Mouse (Mus musculus) liver, embryonic 13.5 days (tissue): ENCODE data around the gene Ncf4. TPM values are rescaled to one million over a fixed set of nuclear protein-coding genes. Genes with fewer than 3 reads are reported as not detected.

Experiments used
- ATAC-seq: fragments of 200-750 bp; cut with Nextera tagmentation; 2 replicates; pipeline ENCODE4 v1.8.0; 2017; ENCODE audit warnings: low read depth, mild to moderate bottlenecking, moderate number of reproducible peaks, moderate library complexity
- DNase-seq: peaks from one replicate; pipeline ENCODE4 v3.0.0; 2022
- H3K27ac ChIP-seq: fragments of 300-500 bp; sonication (generic); 2 replicates; pipeline ENCODE4 v1.5.1; 2015; ENCODE audit warnings: moderate library complexity, mild to moderate bottlenecking, inconsistent platforms
- H3K27me3 ChIP-seq: fragments of 300-500 bp; sonication (generic); 2 replicates; pipeline ENCODE4 v1.6.1; 2015; ENCODE audit warnings: mild to moderate bottlenecking, inconsistent platforms
- H3K36me3 ChIP-seq: fragments of 300-500 bp; sonication (generic); 2 replicates; pipeline ENCODE4 v1.6.1; 2015; ENCODE audit warnings: mild to moderate bottlenecking, inconsistent platforms
- H3K4me1 ChIP-seq: fragments of 300-500 bp; sonication (generic); replicated peaks from 2 replicates; pipeline ENCODE4 v1.6.1; 2015; ENCODE audit warnings: inconsistent platforms
- H3K4me2 ChIP-seq: fragments of 300-500 bp; sonication (generic); 2 replicates; pipeline ENCODE4 v1.6.1; 2015; ENCODE audit warnings: inconsistent platforms, mild to moderate bottlenecking, moderate library complexity
- H3K4me3 ChIP-seq: fragments of 300-500 bp; sonication (generic); replicated peaks from 2 replicates; pipeline ENCODE4 v1.5.1; 2015; ENCODE audit warnings: mild to moderate bottlenecking, inconsistent platforms
- H3K9ac ChIP-seq: fragments of 300-500 bp; sonication (generic); 2 replicates; pipeline ENCODE4 v1.6.1; 2015; ENCODE audit warnings: mild to moderate bottlenecking, inconsistent platforms
- H3K9me3 ChIP-seq: fragments of 300-500 bp; sonication (generic); replicated peaks from 2 replicates; pipeline ENCODE4 v1.6.1; 2016; ENCODE audit warnings: inconsistent platforms
- WGBS: fragments of 180-500 bp; shearing (Covaris S2); methylation state at CpG from one replicate; pipeline ENCODE4 v1.1.7; 2015; ENCODE audit not compliant: insufficient replicate concordance; 5-methylcytosine and 5-hydroxymethylcytosine counted together
- polyA plus RNA-seq: library from polyadenylated mRNA; unstranded; fragments of >200 nt; fragmentation: Nextera tagmentation; extraction: Ambion mirVana; gene quantifications from 2 replicates; pipeline ENCODE4 v1.2.1, GENCODE M21; 2015

Ncf4 gene
- polyA plus RNA-seq = 26.4 and 35.3 TPM in 2 replicates

DNA sequence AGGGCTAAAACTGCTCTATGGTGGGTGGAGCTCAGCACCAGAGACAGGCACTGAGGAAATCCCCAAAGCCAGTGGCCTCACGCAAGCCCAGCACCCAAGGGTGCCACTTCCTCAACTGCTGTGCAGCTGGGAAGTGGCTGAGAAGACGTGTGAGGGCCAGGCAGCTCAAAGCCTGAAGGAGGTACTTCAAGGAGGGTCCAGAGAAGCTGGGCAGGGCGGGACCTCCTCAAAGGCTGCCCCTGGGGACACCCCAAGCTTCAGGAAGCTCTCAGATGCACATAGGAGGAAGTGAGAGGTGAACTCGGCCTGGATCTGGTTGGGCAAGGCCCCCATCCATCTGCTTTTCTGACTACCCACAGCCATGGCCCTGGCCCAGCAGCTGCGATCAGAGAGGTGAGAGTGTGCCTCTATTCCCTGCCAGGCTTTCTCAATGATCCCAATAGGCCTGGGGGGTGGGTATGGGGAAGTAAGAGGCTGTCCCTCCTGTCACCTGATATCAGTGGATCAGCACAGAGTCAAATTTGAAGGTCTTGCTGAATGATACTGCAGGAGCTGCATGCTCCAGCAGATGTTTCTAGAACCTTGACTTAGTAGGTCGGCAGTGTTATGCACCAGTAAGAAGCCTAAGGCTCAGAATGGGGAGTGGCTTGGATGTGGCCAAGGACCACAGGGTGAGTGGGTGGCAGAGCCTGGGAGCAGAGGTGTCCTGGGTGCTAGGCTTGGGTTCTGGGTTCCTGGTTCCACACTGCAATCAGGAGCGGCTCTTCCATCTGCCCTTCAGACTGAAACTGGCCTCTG is at the start of gene Ncf4:
Ncf4 (plus strand) TSS at position 107 of the 798 bp plus-strand sequence.
- Histone ChIP-seq H3K4me2 (peak within 1 kb of the TSS; percentile 17; the same call in 1 of the 2 replicates), H3K9ac (no peak within 1 kb of the TSS), H3K27me3 (no peaks in the 10 kb centered on the region), H3K36me3 (no peaks in the 10 kb centered on the region), H3K4me1 (no peaks in the 10 kb centered on the region; the same call in 1 of the 2 replicates), H3K27ac (peak within 1 kb of the TSS; percentile 50), H3K4me3 (peak within 1 kb of the TSS; percentile 7), H3K9me3 (no peaks in the 10 kb centered on the region)
- WGBS = 42% methylated on average over 7 of the region's 7 CpGs
- DNase-seq (no peak), ATAC-seq (peak; percentile 32; the same call in 1 of the 2 replicates)

DNA sequence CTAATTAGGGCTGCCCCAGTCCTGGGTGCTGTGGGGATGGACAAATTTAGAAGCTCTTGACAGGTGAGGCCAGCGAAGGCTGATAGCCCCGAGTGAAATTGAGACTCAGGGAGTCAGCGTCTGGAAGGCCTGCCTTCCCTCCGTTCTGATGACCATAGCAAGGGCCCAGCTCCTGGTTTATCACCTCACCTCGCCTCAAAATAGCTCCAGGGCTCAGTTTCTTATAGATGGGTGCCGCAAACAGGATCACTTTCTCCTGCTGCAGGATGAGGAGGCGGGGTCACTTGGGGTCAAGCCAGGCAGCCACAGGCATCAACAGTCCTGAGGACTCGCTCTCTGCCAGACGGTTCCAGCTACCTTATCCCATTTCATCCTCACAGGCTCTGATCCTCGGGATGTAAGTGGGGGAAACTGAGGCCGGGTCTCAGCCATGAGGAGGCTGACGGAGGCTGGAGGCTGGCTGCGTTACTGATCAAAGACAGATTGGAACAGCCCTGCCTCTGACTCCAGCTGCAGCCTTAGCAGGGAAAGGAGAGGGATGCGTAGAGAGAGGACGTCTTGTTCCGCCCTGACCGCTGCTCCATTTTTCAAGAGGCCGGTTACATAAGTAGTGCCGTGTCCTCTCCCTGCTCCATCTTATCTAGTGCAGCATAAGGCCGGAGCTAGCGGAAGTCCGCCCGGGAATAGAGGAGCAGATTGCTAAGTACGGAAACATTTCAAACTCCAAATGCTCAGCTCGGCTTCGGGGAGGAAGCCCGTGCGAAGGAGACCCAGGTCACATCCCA is 49.3 kb upstream of the Ncf4 start:
- H3K27me3 ChIP-seq = no peaks in the 10 kb centered on the region
- WGBS = 60% methylated on average over 28 of the region's 28 CpGs

DNA sequence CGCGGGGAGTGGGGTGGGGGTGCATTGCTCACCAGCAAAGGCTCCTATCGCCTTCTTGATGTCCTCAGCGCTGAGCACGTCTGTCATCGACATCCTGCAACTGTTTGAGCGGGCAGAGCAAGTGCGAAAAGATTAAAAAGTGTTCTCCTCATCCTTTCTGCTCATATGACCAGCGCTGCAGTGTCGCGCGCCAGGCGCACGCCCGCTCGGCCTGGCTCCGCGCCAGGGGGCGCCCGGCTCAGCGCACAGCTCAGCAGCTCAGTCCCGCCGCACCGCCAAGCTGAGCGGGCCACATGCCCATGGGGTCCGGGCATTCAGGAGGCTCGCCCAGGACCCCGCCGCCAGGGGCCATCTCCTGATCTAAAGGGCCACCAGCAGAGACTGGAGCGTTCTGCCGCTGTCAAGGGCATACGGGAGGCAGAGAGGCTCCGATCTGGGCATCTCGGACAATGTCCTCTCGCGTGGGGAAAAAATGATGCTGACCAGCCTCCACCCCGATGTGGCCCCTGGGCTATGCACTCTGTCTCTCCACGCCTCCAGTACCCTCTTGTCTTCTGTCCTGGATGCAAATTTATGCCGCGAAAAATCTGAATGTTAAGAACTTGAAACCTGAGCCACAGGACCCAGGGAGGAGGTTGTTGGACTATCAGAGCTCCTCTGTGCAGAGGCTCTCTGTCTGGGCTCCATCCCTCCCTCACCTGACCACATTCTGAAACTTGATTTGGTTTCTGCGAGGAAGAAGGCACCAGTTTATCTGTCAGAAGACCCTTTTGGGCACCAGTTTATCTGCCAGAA is 40.4 kb upstream of the Ncf4 start:
- Histone ChIP-seq H3K4me3 (0 out of 2 replicates have a peak overlapping the region, but pooled peaks have one; percentile 18), H3K27me3 (peaks cover 60% of the 10 kb centered on the region), H3K9me3 (no peaks in the 10 kb centered on the region), H3K4me2 (peak overlapping the region; percentile 35), H3K4me1 (0 out of 2 replicates have a peak, but pooled peaks cover 4% of the 10 kb centered on the region), H3K9ac (no peak overlapping the region), H3K36me3 (no peaks in the 10 kb centered on the region), H3K27ac (no peak overlapping the region)
- 3% methylated on average over 41 of the region's 41 CpGs for WGBS
- no peak for DNase-seq
- ATAC-seq = no peak

More for the DNA sequence above, 49.3 kb upstream of the Ncf4 start:
- Histone ChIP-seq H3K9ac (no peak overlapping the region), H3K4me3 (no peak overlapping the region), H3K9me3 (no peaks in the 10 kb centered on the region), H3K4me2 (no peak overlapping the region), H3K36me3 (no peaks in the 10 kb centered on the region), H3K4me1 (no peaks in the 10 kb centered on the region), H3K27ac (no peak overlapping the region)
- ATAC-seq = no peak
- no peak for DNase-seq

DNA sequence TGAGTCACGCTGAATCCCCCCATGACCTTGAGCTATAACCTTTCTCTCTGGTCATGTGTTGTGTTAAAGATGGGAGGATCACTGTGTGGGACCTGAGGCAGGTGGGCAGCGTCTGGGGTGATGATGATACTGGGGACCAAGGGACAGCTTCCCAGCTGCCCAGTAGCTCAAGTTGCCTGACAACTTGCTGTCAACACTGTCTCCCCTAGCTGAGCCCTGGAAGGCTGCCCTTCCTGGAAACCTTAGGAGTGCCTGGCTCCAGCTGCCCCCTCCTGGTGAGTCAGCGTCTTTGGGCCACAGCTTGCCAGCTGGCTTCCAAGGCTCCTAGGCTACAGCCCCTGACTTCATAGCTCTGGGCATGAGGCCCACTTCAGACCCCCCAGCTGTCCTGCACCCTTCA is 39.4 kb upstream of the Ncf4 start:
- Histone ChIP-seq H3K4me2 (no peak overlapping the region), H3K27me3 (peaks cover 60% of the 10 kb centered on the region), H3K4me3 (no peak overlapping the region), H3K27ac (no peak overlapping the region), H3K4me1 (0 out of 2 replicates have a peak, but pooled peaks cover 4% of the 10 kb centered on the region), H3K36me3 (no peaks in the 10 kb centered on the region), H3K9ac (no peak overlapping the region), H3K9me3 (no peaks in the 10 kb centered on the region)
- WGBS = 36% methylated on average over 3 of the region's 3 CpGs
- ATAC-seq = no peak
- DNase-seq = no peak

DNA sequence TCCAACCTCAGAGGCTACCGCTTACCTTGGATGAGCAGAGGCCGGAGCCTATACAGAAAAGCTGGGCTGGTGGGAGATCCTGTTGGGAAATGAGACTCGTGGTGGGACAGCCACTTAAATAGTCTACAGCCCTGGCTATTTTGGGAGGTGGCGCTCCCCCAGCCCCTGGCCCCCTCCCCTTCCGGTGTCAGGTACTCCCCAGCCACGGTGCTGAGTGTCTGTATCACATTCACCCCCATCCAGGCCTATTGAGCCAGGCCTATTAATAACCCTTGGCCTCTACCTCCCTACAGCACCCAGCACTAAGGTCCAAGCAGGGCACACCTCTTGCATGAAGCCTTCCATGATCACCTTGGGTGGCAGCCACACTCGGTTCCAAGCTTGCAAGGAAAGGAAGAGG is 38.3 kb upstream of the Ncf4 start, which contains the start of gene Pvalb:
Pvalb (minus strand) TSS at position 89 of the 400 bp plus-strand sequence.
- peaks cover 57% of the 10 kb centered on the region for H3K27me3 ChIP-seq
- H3K36me3 ChIP-seq = no peaks in the 10 kb centered on the region
- H3K27ac ChIP-seq = no peak within 1 kb of the TSS
- H3K4me2 ChIP-seq = no peak within 1 kb of the TSS
- 0 out of 2 replicates have a peak, but pooled peaks cover 4% of the 10 kb centered on the region for H3K4me1 ChIP-seq
- no peaks in the 10 kb centered on the region for H3K9me3 ChIP-seq
- WGBS = 57% methylated on average over 7 of the region's 7 CpGs
- no peak for ATAC-seq
- no peak within 1 kb of the TSS for H3K9ac ChIP-seq
- no peak for DNase-seq
- no peak within 1 kb of the TSS for H3K4me3 ChIP-seq

DNA sequence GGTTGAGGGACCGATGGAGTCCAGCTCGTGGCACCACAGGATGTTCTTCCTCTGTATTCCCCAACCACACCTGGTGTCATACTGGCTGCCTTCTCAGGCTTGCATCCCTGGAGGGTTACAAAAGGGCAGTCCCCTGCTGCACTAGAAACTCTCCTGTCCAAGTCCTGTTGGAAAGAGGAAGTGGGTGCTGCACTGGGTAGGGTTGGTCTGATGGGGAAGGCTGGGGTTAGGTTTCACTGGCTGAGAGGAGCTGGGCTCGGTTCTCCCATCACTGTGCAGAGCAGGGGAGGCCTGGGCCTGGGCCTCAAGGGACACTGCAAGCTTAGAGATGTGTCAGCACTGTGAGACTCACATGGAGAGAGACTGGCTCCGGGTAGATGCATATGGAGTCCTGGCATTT is 34.4 kb upstream of the Ncf4 start:
- DNase-seq (no peak), ATAC-seq (no peak)
- Histone ChIP-seq H3K4me1 (no peaks in the 10 kb centered on the region), H3K27me3 (peaks cover 18% of the 10 kb centered on the region), H3K36me3 (no peaks in the 10 kb centered on the region), H3K9me3 (no peaks in the 10 kb centered on the region), H3K4me3 (no peak overlapping the region), H3K9ac (no peak overlapping the region), H3K4me2 (no peak overlapping the region), H3K27ac (no peak overlapping the region)
- 48% methylated on average over 4 of the region's 4 CpGs for WGBS

DNA sequence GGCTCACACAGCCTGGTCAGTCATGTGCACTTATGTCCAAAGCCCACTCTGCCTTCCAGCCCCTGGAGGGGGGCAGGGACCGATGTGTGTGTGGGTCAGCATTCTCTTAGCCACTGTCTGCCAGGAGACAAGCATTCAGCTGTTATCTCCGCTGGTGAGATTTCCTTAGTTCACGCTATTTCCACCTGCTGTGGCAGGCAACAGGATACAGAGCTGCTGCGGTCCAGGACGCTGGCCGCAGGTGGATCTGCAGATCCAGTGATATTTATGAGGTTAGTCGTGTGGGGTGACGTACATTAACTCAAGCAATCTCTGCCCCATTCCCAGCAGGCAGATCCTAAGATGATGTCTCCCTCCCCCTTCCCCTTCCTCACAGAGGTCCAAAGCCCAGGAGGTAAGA is 33.2 kb upstream of the Ncf4 start:
- no peak for DNase-seq
- 55% methylated on average over 8 of the region's 8 CpGs for WGBS

DNA sequence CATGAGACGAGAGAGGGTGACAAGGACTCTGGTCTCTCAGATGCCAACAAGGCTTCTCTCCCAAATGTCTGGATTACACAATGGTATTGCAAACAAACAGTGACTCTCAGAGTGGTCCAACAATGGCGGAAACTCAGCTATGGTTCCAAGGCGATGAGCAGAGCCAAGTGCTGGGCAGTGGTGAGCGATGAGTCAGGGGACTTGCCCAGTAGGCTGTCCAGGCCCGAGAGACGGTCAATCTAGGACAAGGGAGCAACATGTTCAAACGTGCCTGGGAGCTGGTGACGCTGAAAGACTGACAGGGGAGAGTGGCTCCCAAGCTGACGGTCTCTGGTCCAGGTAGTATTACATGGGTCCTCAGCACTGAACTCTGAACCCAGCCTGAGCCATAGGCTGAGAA is 29.3 kb upstream of the Ncf4 start:
- Histone ChIP-seq H3K9me3 (no peaks in the 10 kb centered on the region), H3K9ac (no peak overlapping the region), H3K27ac (no peak overlapping the region), H3K36me3 (no peaks in the 10 kb centered on the region), H3K4me1 (no peaks in the 10 kb centered on the region), H3K4me2 (no peak overlapping the region), H3K27me3 (no peaks in the 10 kb centered on the region), H3K4me3 (no peak overlapping the region)
- ATAC-seq (no peak), DNase-seq (no peak)
- 68% methylated on average over 9 of the region's 9 CpGs for WGBS

More for the DNA sequence above, 33.2 kb upstream of the Ncf4 start:
- peaks cover 8% of the 10 kb centered on the region for H3K27me3 ChIP-seq
- H3K27ac ChIP-seq = no peak overlapping the region
- no peak for ATAC-seq
- H3K4me1 ChIP-seq = no peaks in the 10 kb centered on the region
- no peak overlapping the region for H3K4me2 ChIP-seq
- H3K4me3 ChIP-seq = no peak overlapping the region
- no peaks in the 10 kb centered on the region for H3K9me3 ChIP-seq
- H3K36me3 ChIP-seq = no peaks in the 10 kb centered on the region
- H3K9ac ChIP-seq = no peak overlapping the region

DNA sequence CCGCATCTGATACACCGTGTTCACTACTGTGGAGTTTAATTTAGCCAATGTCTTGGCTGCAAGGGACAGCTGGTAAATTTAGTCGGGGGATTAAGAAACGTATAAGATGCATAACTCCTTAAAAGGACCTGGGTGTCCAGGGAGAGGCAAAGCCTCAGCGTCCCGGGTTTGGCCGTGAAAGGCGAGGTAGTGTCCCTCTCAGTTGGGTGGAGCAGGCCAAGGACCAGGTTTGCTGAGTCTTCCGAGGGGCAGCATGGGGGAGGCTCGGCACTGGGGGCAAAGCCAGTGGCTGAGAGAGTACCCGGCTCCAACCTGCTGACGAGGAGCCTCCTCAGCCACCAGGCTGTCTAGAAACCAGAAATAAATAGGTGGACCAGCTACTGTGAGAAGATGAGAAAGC is 16.8 kb upstream of the Ncf4 start:
- no peak for ATAC-seq
- Histone ChIP-seq H3K4me2 (no peak overlapping the region), H3K27ac (no peak overlapping the region), H3K4me1 (no peaks in the 10 kb centered on the region), H3K36me3 (no peaks in the 10 kb centered on the region), H3K27me3 (no peaks in the 10 kb centered on the region), H3K9ac (no peak overlapping the region), H3K4me3 (no peak overlapping the region), H3K9me3 (no peaks in the 10 kb centered on the region)
- WGBS = 74% methylated on average over 12 of the region's 12 CpGs
- DNase-seq = no peak

DNA sequence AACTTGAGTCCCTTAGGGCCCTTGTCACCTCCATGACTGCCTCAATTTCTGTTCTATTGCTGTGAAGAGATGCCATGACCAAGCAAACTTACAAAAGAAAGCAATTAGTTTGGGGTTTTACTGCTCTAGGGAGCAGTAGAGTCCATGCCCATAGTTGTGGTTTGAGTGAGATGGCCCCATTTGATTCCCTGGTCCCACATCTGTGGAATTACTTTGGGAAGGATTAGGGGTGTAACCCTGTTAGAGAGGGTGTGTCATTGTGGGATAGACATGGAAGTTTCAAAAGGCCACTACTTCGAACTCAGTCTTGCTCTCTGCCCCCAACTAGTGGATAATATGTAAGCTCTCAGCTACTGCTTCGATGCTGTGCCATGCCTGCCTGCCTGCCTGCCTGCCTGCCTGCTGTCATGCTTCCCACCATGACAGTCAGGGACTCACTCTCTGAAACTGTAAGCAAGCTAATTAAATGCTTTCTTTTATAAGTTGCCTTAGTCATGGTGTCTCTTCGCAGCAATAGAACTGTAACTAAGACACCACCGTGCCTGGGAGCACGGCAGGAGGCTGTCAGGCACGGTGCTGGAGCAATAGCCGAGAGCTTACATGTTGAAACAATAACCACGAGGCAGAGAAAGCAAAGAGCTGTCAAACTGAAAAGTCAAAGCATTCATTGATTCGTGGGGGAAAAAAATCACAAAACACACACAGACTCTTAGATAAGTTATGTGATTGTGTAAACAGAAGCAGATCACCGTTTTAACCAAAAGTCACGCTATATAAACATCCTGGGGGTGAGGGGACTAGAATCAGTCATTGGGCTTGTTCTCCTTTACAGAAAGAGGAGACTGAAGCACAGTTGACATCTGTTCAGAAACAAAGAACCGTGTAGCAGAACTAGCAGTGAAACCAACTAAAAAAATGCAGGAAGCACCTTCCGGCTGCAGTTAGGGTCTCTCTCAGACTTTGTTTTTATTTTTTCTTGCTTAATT is 13.0 kb upstream of the Ncf4 start:
- Histone ChIP-seq H3K27me3 (no peaks in the 10 kb centered on the region), H3K4me3 (no peak overlapping the region), H3K9me3 (no peaks in the 10 kb centered on the region), H3K27ac (no peak overlapping the region), H3K4me1 (peaks cover 8% of the 10 kb centered on the region; the same call in 1 of the 2 replicates), H3K4me2 (no peak overlapping the region), H3K36me3 (no peaks in the 10 kb centered on the region), H3K9ac (no peak overlapping the region)
- ATAC-seq = no peak
- 44% methylated on average over 13 of the region's 13 CpGs for WGBS
- DNase-seq = no peak
